Mouse (Mus musculus) intestine, postnatal 0 days (tissue): ENCODE results near the gene Nras. TPM values are rescaled to one million over a fixed set of nuclear protein-coding genes. Genes with fewer than 3 reads are reported as not detected.

Experiments
- ATAC-seq: fragments of 200-750 bp; cut with Nextera tagmentation; 2 replicates; pipeline ENCODE4 v1.8.0; 2017; ENCODE audit warnings: mild to moderate bottlenecking, moderate TSS enrichment, moderate library complexity
- H3K27ac ChIP-seq: fragments of 300-500 bp; sonication (generic); 2 replicates; pipeline ENCODE4 v1.5.1; 2014; ENCODE audit warnings: mild to moderate bottlenecking, low read depth, low read length, moderate library complexity
- H3K27me3 ChIP-seq: fragments of 300-500 bp; sonication (generic); replicated peaks from 2 replicates; pipeline ENCODE4 v1.6.1; 2014; ENCODE audit warnings: low read length, mixed read lengths; ENCODE audit not compliant: control insufficient read depth, insufficient read depth
- H3K36me3 ChIP-seq: fragments of 300-500 bp; sonication (generic); 2 replicates; pipeline ENCODE4 v1.6.1; 2014; ENCODE audit warnings: mild to moderate bottlenecking, moderate library complexity; ENCODE audit not compliant: control insufficient read depth, insufficient read depth
- H3K4me1 ChIP-seq: fragments of 300-500 bp; sonication (generic); replicated peaks from 2 replicates; pipeline ENCODE4 v1.6.1; 2014; ENCODE audit warnings: antibody characterized with exemption, low read length, mixed read lengths; ENCODE audit not compliant: control insufficient read depth, insufficient read depth
- H3K4me2 ChIP-seq: fragments of 300-500 bp; sonication (generic); replicated peaks from 2 replicates; pipeline ENCODE4 v1.6.1; 2014; ENCODE audit warnings: low read depth, mild to moderate bottlenecking, moderate library complexity
- H3K4me3 ChIP-seq: fragments of 300-500 bp; sonication (generic); 2 replicates; pipeline ENCODE4 v1.5.1; 2014; ENCODE audit warnings: low read depth, low read length
- H3K9ac ChIP-seq: fragments of 300-500 bp; sonication (generic); 2 replicates; pipeline ENCODE4 v1.6.1; 2014; ENCODE audit warnings: mild to moderate bottlenecking, low read depth, low read length
- H3K9me3 ChIP-seq: fragments of 300-500 bp; sonication (generic); 2 replicates; pipeline ENCODE4 v1.6.1; 2016; ENCODE audit warnings: mixed run types; ENCODE audit not compliant: control insufficient read depth
- CTCF ChIP-seq: sonication (generic); IDR thresholded peaks from 2 replicates; pipeline ENCODE4 v1.5.1; 2016; ENCODE audit warnings: low read depth, mild to moderate bottlenecking, control low read depth, antibody characterized with exemption, moderate library complexity
- WGBS: fragments of 180-500 bp; shearing (Covaris S2); extraction: QIAGEN DNeasy Blood & Tissue Kit; methylation state at CpG from one replicate; pipeline ENCODE4 v1.1.7; 2014; 5-methylcytosine and 5-hydroxymethylcytosine counted together
- polyA plus RNA-seq: library from polyadenylated mRNA; unstranded; fragments of >200 nt; fragmentation: Nextera tagmentation; extraction: Ambion mirVana; gene quantifications from 2 replicates; pipeline ENCODE4 v1.2.1, GENCODE M21; 2015

Nras gene
- polyA plus RNA-seq, 1 experiment from 2014 or later = 40.1 TPM

DNA sequence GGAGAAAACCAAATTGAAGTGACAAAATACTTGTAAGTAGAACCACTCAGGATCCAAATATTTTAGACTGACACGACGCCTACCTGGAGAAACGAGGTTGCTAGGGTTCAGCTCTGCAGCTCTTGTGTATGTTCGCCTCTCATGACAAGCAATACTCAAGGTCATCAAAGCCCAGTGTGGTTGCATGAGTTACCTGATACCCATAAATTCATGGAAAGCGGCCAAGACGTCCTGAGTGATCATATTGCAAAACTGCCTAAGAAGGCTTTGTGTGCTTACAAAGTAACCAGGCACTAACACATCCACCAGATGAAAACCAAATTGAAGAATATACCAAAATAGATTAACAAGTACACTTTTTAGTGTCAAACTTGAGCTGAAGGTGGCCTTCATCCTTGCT lies 10.9 kb downstream of the Nras start:
- H3K27ac ChIP-seq = no peak overlapping the region
- no peak for TF ChIP-seq CTCF
- H3K9ac ChIP-seq = no peak overlapping the region
- no peaks in the 10 kb centered on the region for H3K27me3 ChIP-seq
- H3K9me3 ChIP-seq = no peaks in the 10 kb centered on the region
- 89% methylated on average over 6 of the region's 6 CpGs for WGBS
- peaks cover 37% of the 10 kb centered on the region for H3K36me3 ChIP-seq
- H3K4me2 ChIP-seq = no peak overlapping the region
- ATAC-seq = no peak
- H3K4me1 ChIP-seq = no peaks in the 10 kb centered on the region
- H3K4me3 ChIP-seq = no peak overlapping the region

DNA sequence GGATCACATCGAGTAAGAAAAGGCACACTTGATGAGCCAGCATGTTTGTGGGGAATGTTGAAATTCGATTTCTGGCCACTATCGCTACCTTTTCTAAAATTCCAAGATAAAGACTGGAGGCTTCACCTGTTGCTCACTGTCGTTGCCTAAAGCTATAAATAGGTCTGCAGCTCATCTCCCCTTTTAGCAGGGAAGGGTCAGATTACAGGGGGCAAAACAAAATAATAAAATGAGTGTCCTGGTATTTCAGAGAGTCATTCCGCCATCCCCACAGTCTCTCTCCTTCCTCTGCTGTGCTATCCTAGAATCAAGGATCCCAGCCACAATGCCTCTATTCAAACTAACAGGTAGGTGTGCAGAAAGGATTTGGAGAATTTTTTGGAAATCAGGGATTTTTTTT lies 15.7 kb downstream of the Nras start, which contains the start of gene Ampd1:
Gene Ampd1 (plus strand): TSS at position 244 of the 400 bp plus-strand sequence.
- Histone ChIP-seq H3K36me3 (peaks cover 3% of the 10 kb centered on the region; the same call in 1 of the 2 replicates), H3K4me1 (no peaks in the 10 kb centered on the region), H3K27ac (no peak within 1 kb of the TSS), H3K4me2 (no peak within 1 kb of the TSS), H3K4me3 (no peak within 1 kb of the TSS), H3K9me3 (no peaks in the 10 kb centered on the region), H3K9ac (no peak within 1 kb of the TSS), H3K27me3 (no peaks in the 10 kb centered on the region)
- WGBS = 57% methylated on average over 5 of the region's 5 CpGs
- ATAC-seq = no peak
- TF ChIP-seq CTCF = no peak

DNA sequence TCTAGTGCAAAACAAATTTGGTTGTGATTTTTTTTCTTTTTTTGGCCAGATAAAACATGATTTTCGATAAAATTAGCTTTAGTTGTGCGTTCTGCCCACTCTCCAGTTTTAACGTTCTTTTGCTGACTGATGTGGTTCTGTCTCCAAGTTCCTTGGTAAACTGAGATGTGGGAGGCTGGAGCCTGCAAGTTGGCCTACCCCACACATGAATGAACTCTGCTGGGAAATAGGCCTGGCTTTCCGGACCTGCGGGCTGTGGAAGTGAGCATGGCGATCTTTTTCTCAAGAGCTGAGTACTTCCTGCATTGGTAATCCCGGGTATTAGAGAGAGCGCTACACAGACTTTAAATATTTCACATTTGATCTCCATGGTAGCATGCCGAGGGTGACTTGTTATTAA lies 17.8 kb downstream of the Nras start:
- no peaks in the 10 kb centered on the region for H3K27me3 ChIP-seq
- no peaks in the 10 kb centered on the region for H3K4me1 ChIP-seq
- 86% methylated on average over 9 of the region's 9 CpGs for WGBS
- no peak overlapping the region for H3K27ac ChIP-seq
- H3K9me3 ChIP-seq = no peaks in the 10 kb centered on the region
- H3K4me2 ChIP-seq = no peak overlapping the region
- no peak overlapping the region for H3K4me3 ChIP-seq
- TF ChIP-seq CTCF = no peak
- H3K36me3 ChIP-seq = no peaks in the 10 kb centered on the region
- no peak for ATAC-seq
- no peak overlapping the region for H3K9ac ChIP-seq

DNA sequence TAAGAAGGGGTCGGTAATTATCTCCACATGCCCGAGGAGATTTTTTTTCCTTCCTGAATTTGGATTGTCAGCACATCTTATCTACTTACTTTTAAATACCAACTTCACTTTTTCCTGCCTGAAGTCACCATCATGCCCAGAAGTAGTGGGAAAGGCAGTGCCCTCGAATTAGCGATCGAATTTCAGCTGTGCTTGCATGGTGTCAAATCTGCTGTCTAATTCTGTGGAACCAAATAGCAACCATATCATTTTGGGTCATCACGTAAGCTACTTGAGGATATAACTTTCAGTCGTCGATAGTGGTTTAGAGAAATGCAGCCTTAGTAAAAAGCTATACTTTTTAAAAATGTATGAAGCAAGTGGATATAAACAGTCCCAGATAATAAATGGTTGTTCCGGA lies 18.4 kb downstream of the Nras start:
- Histone ChIP-seq H3K4me3 (no peak overlapping the region), H3K27me3 (no peaks in the 10 kb centered on the region), H3K9ac (no peak overlapping the region), H3K9me3 (no peaks in the 10 kb centered on the region), H3K4me1 (no peaks in the 10 kb centered on the region), H3K36me3 (no peaks in the 10 kb centered on the region), H3K27ac (no peak overlapping the region), H3K4me2 (no peak overlapping the region)
- 88% methylated on average over 9 of the region's 9 CpGs for WGBS
- TF ChIP-seq CTCF = no peak
- no peak for ATAC-seq

DNA sequence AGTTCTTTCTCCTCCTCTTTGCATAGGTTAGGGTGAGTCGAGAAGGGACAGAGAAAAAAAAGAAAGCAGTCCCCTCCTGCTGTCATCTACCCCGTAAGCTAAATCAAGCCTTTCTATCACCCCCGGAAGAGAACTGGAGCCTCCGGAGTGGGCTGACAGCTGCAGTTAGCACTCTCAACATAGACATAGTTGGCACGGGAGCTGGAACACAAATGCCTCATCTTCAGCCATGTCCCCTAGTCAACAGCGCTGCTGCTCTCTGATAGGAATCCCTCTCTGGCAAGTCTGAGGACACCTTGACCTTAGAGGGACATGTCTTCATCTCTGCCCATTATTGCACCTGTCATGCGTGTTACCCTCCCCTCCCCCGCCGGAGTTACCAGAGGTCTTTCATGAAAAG lies 21.2 kb downstream of the Nras start:
- TF ChIP-seq CTCF = no peak
- H3K4me3 ChIP-seq = no peak overlapping the region
- 86% methylated on average over 9 of the region's 9 CpGs for WGBS
- no peaks in the 10 kb centered on the region for H3K4me1 ChIP-seq
- H3K27me3 ChIP-seq = no peaks in the 10 kb centered on the region
- H3K9me3 ChIP-seq = no peaks in the 10 kb centered on the region
- H3K27ac ChIP-seq = no peak overlapping the region
- no peak overlapping the region for H3K9ac ChIP-seq
- H3K4me2 ChIP-seq = no peak overlapping the region
- ATAC-seq = no peak
- H3K36me3 ChIP-seq = no peaks in the 10 kb centered on the region

DNA sequence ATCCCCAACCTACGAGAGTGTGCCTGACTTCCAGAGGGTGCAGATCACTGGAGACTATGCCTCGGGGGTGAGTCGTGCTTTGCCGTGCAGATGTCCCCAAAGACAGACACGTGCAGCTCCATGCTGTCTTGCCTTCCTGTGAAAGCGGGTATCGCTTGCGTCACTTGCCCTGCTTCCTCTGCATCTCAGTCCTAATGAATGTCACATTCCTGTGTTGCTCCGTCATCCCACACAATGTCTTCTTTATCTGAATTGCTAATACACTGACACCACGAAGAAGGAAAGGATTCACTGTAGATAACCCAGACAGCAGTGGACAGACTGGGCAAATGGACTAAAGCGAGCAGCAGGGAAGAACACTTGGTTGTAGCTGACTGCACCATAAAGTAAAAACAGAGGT lies 23.0 kb downstream of the Nras start:
- Histone ChIP-seq H3K4me1 (no peaks in the 10 kb centered on the region), H3K9me3 (no peaks in the 10 kb centered on the region), H3K4me2 (no peak overlapping the region), H3K27me3 (no peaks in the 10 kb centered on the region), H3K9ac (no peak overlapping the region), H3K4me3 (no peak overlapping the region), H3K27ac (no peak overlapping the region), H3K36me3 (no peaks in the 10 kb centered on the region)
- WGBS = 71% methylated on average over 11 of the region's 11 CpGs
- ATAC-seq = no peak
- no peak for TF ChIP-seq CTCF

DNA sequence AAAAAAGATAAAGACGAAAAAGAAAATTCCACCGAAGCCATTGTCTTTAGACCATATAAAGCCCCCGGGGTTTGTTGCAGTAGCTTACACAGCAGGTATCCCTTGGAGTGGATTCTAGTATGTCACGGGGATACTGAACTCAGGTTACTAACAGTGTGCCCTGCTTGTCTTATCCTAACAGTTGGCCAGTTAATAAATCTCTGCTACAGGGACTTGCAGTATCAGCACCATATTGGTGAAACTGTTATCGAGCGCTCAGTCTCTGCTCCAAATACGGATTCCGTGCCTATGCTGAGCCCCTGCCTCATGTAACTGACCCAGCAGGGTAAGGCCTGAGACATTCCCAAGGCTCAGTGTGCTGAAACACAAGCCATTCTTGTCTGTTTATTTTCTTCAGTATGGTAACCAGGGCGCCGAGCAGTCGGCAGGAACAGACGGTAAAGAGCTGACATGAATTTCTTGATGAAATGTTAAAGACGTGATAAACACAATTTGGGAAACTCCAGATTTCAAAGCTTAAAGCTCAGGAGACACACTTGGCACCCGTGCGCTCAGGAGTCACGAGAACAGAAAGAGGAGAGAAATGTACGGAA lies 23.9 kb downstream of the Nras start:
- no peak overlapping the region for H3K27ac ChIP-seq
- no peak for TF ChIP-seq CTCF
- no peaks in the 10 kb centered on the region for H3K9me3 ChIP-seq
- no peaks in the 10 kb centered on the region for H3K4me1 ChIP-seq
- no peak for ATAC-seq
- H3K4me2 ChIP-seq = no peak overlapping the region
- 81% methylated on average over 17 of the region's 17 CpGs for WGBS
- H3K9ac ChIP-seq = no peak overlapping the region
- H3K36me3 ChIP-seq = no peaks in the 10 kb centered on the region
- H3K4me3 ChIP-seq = no peak overlapping the region
- H3K27me3 ChIP-seq = no peaks in the 10 kb centered on the region
